Mouse (Mus musculus) splenic B cell, adult 2 months (primary cell): ENCODE measurements around the gene Olfr303.
"Not testable (repeated sequence)": the region's sequence is repeated elsewhere in the genome, so short reads cannot be mapped to it uniquely, and the experiment has no call there.

Experiments used
- DNase-seq: peaks from one replicate; pipeline ENCODE4 v3.0.0-alpha.2; 2011; ENCODE audit warnings: low read depth, low spot score
- H3K27me3 ChIP-seq: 2 replicates; pipeline ENCODE4 v1.6.1; 2012; ENCODE audit warnings: mild to moderate bottlenecking, low read length, moderate library complexity, mixed read lengths; ENCODE audit not compliant: control insufficient read depth, poor library complexity, insufficient read depth, severe bottlenecking
- H3K36me3 ChIP-seq: 2 replicates; pipeline ENCODE4 v1.6.1; 2012; ENCODE audit warnings: mild to moderate bottlenecking, low read length, moderate library complexity, mixed read lengths; ENCODE audit not compliant: control insufficient read depth, poor library complexity, insufficient read depth, severe bottlenecking

Gene Olfr303

GRCm38 (mm10) chr7:86397689-86398088 is at the start of gene Olfr303:
TSS of gene Olfr303 (minus strand) at chr7:86397789.
- DNase-seq = no peak
- Histone ChIP-seq H3K36me3 (no peaks in the 10 kb centered on the region), H3K27me3 (no peaks in the 10 kb centered on the region)

- no peaks in the 10 kb centered on the region for H3K36me3 ChIP-seq
- no peak for DNase-seq
- no peaks in the 10 kb centered on the region for H3K27me3 ChIP-seq
These were observed 6.0 kb upstream of the Olfr303 start, which contains the start of gene Olfr301 for GRCm38 (mm10) chr7:86403546-86403945. TSS of gene Olfr301 (plus strand) at chr7:86403846.

GRCm38 (mm10) chr7:86386558-86386957 is 11.0 kb downstream of the Olfr303 start, which contains the start of gene Olfr304:
TSS of gene Olfr304 (minus strand) at chr7:86386658.
- H3K36me3 ChIP-seq = no peaks in the 10 kb centered on the region
- H3K27me3 ChIP-seq = no peaks in the 10 kb centered on the region
- no peak for DNase-seq

GRCm38 (mm10) chr7:86385769-86386168 is 11.8 kb downstream of the Olfr303 start:
- Histone ChIP-seq H3K36me3 (no peaks in the 10 kb centered on the region), H3K27me3 (no peaks in the 10 kb centered on the region)
- DNase-seq = no peak

GRCm38 (mm10) chr7:86366828-86367227 is 30.8 kb downstream of the Olfr303 start, which contains the start of gene Olfr305:
TSS of gene Olfr305 (minus strand) at chr7:86366928.
- DNase-seq = no peak
- H3K27me3 ChIP-seq = no peaks in the 10 kb centered on the region
- H3K36me3 ChIP-seq = no peaks in the 10 kb centered on the region

- H3K27me3 ChIP-seq, DNase-seq, H3K36me3 ChIP-seq: not testable (repeated sequence)
These were observed 51.3 kb downstream of the Olfr303 start for GRCm38 (mm10) chr7:86346296-86346695.

- no peaks in the 10 kb centered on the region for H3K36me3 ChIP-seq
- DNase-seq = no peak
- no peaks in the 10 kb centered on the region for H3K27me3 ChIP-seq
These were observed 53.3 kb downstream of the Olfr303 start for GRCm38 (mm10) chr7:86344253-86344652.

GRCm38 (mm10) chr7:86342881-86343565 is 54.6 kb downstream of the Olfr303 start:
- DNase-seq = no peak

More at GRCm38 (mm10) chr7:86342881-86343565, 54.6 kb downstream of the Olfr303 start:
- no peaks in the 10 kb centered on the region for H3K36me3 ChIP-seq
- no peaks in the 10 kb centered on the region for H3K27me3 ChIP-seq
